1 mouse cellular context compared by ENCODE assay signal in the genomic region with DNA sequence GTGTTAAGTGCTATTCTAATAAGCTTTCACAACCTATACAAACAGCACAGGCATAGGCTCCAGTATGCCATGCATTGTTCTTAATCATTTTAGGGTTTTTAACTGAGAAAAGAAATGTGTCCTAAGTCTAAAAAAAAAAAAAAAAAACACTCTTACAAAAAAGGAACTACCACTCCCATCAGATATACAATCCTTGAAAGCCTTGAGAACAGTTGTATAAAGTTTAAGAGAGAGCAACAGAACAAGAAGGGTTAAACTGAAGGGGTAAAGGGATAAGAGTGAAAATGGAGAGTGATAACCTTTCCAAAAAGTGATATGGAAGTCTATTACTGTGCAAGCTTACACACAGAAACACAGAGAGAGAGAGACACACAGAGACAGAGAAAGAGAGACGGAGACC.
TF ChIP-seq lines count a peak whose summit lies in the region.

No protein-coding gene starts in this region.

TF ChIP-seq in MEL, 35 proteins besides CTCF, POLR2A, EP300 and RAD21 (continued from another document):
- TF ChIP-seq ZC3H11A (IDR thresholded peaks at IDR 0.05; ENCODE audit: low read depth, low read length): 0 out of 2 replicates have a peak, but pooled peaks have one; percentile 16
- peak; percentile 17; the same call in 1 of the 2 replicates for TF ChIP-seq SMC3 (IDR thresholded peaks at IDR 0.05; ENCODE audit: low read depth, low read length)
- TF ChIP-seq JUND (IDR thresholded peaks at IDR 0.05; ENCODE audit: low read depth, low read length): no peak
- no peak for TF ChIP-seq CHD1 (IDR thresholded peaks at IDR 0.05; ENCODE audit: low read depth, low read length)
- TF ChIP-seq NELFE (IDR thresholded peaks at IDR 0.05; ENCODE audit: low read depth, low read length): no peak
- TF ChIP-seq USF1 (IDR thresholded peaks at IDR 0.05; ENCODE audit: low read depth, low read length): no peak
- TF ChIP-seq CHD2 (IDR thresholded peaks at IDR 0.05; ENCODE audit: low read length): no peak
- TF ChIP-seq GATA1 (IDR thresholded peaks at IDR 0.05; ENCODE audit: low read depth, low read length): peak; percentile 66
- no peak for TF ChIP-seq POLR2AphosphoS5 (IDR thresholded peaks at IDR 0.05; ENCODE audit: borderline replicate concordance, low read depth, low read length)
- peak; percentile 50; the same call in 1 of the 2 replicates for TF ChIP-seq RCOR1 (IDR thresholded peaks at IDR 0.05; ENCODE audit: low read depth, low read length)
- no peak for TF ChIP-seq GABPA (IDR thresholded peaks at IDR 0.05; ENCODE audit: low read depth, low read length)
- TF ChIP-seq HCFC1 (IDR thresholded peaks at IDR 0.05; ENCODE audit: low read depth, low read length): no peak
- TF ChIP-seq MYC (IDR thresholded peaks at IDR 0.05; ENCODE audit: low read depth, low read length): peak; percentile 47; the same call in 1 of the 2 replicates
- TF ChIP-seq SIN3A (IDR thresholded peaks at IDR 0.05; ENCODE audit: low read length): peak; percentile 46; the same call in 1 of the 2 replicates
